ENCODE assay signal across 19 mouse cellular contexts in the genomic region with DNA sequence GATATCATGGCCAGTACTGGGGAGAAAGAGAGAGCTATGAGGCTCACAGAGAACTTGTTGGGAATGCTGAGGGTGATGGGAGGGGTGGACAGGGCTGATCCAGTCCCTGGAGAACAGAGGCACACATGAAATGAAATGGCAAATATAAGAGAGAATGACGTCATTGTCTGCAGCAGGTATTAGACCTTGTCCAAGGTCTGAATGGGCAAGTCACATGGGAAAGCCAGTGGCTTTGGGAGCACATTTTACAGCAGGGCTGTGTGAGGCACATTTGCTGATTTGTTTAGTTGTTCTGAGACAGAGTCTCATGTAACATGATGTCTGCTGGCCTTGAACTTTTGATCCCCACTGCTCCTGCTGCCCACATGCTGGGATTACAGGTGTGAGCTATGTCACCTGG.
"Had no signal": no experiment of that assay in that cellular context is flagged by ENCODE, and none has a peak within 500 bp of the region (broad histone marks: within the 10 kb centered on the region; RNA-seq: fewer than 3 reads in every experiment).

No protein-coding gene starts in this region.

- H3K4me3 ChIP-seq: liver, embryonic 15.5 days; midbrain, embryonic 10.5 days; midbrain, embryonic 12.5 days; myocyte; neural tube, embryonic 13.5 days; neural tube, embryonic 15.5 days had no signal

- H3K27ac ChIP-seq: liver, embryonic 15.5 days; midbrain, embryonic 10.5 days; midbrain, embryonic 12.5 days; neural tube, embryonic 13.5 days; neural tube, embryonic 15.5 days had no signal

- ATAC-seq: midbrain, embryonic 16.5 days had no signal

- H3K36me3 ChIP-seq: liver, embryonic 15.5 days; midbrain, embryonic 10.5 days; midbrain, embryonic 12.5 days; neural tube, embryonic 13.5 days; neural tube, embryonic 15.5 days had no signal

- H3K4me1 ChIP-seq: liver, embryonic 15.5 days; midbrain, embryonic 10.5 days; midbrain, embryonic 12.5 days; neural tube, embryonic 13.5 days; neural tube, embryonic 15.5 days had no signal

- DNase-seq: lung, adult 18-20 months; lung, embryonic 14.5 days; lung, postnatal 10 days; lung, postnatal 4 days; midbrain, embryonic 14.5 days; retina, postnatal 1 day; right cerebral cortex, adult 18-20 months; right cerebral cortex, postnatal 25 days; right cerebral cortex, postnatal 4 days; spleen, adult 18-20 months; thymus, adult 2 months; thymus, postnatal 36 days had no signal

- H3K4me2 ChIP-seq: liver, embryonic 15.5 days; lung, embryonic 14.5 days; midbrain, embryonic 12.5 days; neural tube, embryonic 13.5 days; neural tube, embryonic 15.5 days had no signal

- H3K9me3 ChIP-seq: liver, embryonic 15.5 days; midbrain, embryonic 10.5 days; midbrain, embryonic 12.5 days; neural tube, embryonic 13.5 days; neural tube, embryonic 15.5 days had no signal

- H3K9ac ChIP-seq: liver, embryonic 15.5 days; lung, embryonic 14.5 days; midbrain, embryonic 12.5 days; neural tube, embryonic 13.5 days; neural tube, embryonic 15.5 days had no signal

- H3K27me3 ChIP-seq: neural tube, embryonic 15.5 days had no signal
